In genomic region chr16:91728123-91729065, GRCm38 (mm10) we compare ENCODE assay signal across 8 mouse cellular contexts. TPM values are rescaled to one million over a fixed set of nuclear protein-coding genes. Genes with fewer than 3 reads are reported as not detected.
DNase-seq lines count a peak whose midpoint lies in the region; ATAC-seq lines count a peak whose summit lies in the region.

Cryzl1 (minus strand) TSS chr16:91728975.

- peak; percentile 96 for DNase-seq in WW6 (ENCODE audit: low read depth, low spot score)
- DNase-seq in cerebellum, postnatal 4 days (ENCODE audit: low spot score in 2 of 2) = peak; percentile 94 to 97
- DNase-seq in gastrocnemius, adult 18-20 months (ENCODE audit: low spot score) = peak; percentile 99
- peak; percentile 98 for DNase-seq in left cerebral cortex, adult 18-20 months (ENCODE audit: low spot score in 2 of 2)
- DNase-seq in right cerebral cortex, adult 18-20 months = peak; percentile 100
- peak; percentile 94 for DNase-seq in urinary bladder, postnatal 10 days (ENCODE audit: low spot score)

- peak within 1 kb of the TSS; percentile 96 for H3K27ac ChIP-seq in hindbrain, embryonic 16.5 days (ENCODE audit: low read depth, low read length)
- H3K27ac ChIP-seq in macrophage = peak within 1 kb of the TSS; percentile 83

- H3K27me3 ChIP-seq in hindbrain, embryonic 16.5 days (replicated peaks; ENCODE audit: control insufficient read depth, insufficient read depth, low read length) = no peaks in the 10 kb centered on the region

- peak within 1 kb of the TSS; percentile 64 for H3K4me2 ChIP-seq in hindbrain, embryonic 16.5 days (ENCODE audit: low read length)

- H3K4me3 ChIP-seq in hindbrain, embryonic 16.5 days (ENCODE audit: low read length) = peak within 1 kb of the TSS; percentile 94
- peak within 1 kb of the TSS; percentile 91 for H3K4me3 ChIP-seq in macrophage (ENCODE audit: inconsistent target)

- 1% methylated on average over 46 of the region's 46 CpGs for WGBS in hindbrain, embryonic 16.5 days
- under 1% methylated on average over 46 of the region's 46 CpGs for WGBS in macrophage (ENCODE audit: missing documents)

- peak; percentile 94 for ATAC-seq in hindbrain, embryonic 16.5 days

- H3K4me1 ChIP-seq in hindbrain, embryonic 16.5 days (ENCODE audit: control insufficient read depth, insufficient read depth, low read depth, low read length) = peaks cover 26% of the 10 kb centered on the region

- H3K79me2 ChIP-seq in macrophage (ENCODE audit: inconsistent target) = peaks cover 79% of the 10 kb centered on the region

- no peaks in the 10 kb centered on the region for H3K36me3 ChIP-seq in hindbrain, embryonic 16.5 days (ENCODE audit: control insufficient read depth, insufficient read depth, low read length)
- H3K36me3 ChIP-seq in macrophage (ENCODE audit: inconsistent target) = no peaks in the 10 kb centered on the region

- H3K9ac ChIP-seq in hindbrain, embryonic 16.5 days (ENCODE audit: low read depth, low read length) = peak within 1 kb of the TSS; percentile 94

- H3K9me3 ChIP-seq in hindbrain, embryonic 16.5 days (ENCODE audit: control insufficient read depth, low read length) = no peaks in the 10 kb centered on the region

RNA-seq across cellular contexts. Expression of gene Cryzl1, which starts in this region (rescaled TPM):
- 10 to 100 TPM; 11.4 to 15.6 TPM for total RNA-seq in gastrocnemius, adult 18-20 months (2021)
- 105 and 115 TPM in 2 replicates for polyA plus RNA-seq in hindbrain, embryonic 16.5 days (2015; fragmentation: Nextera tagmentation; extraction: Ambion mirVana)
- 100 to 1,000 TPM; 106 to 110 TPM for total RNA-seq in left cerebral cortex, adult 18-20 months (2021)
- total RNA-seq in macrophage (2018; cell fraction: chromatin; rRNA removed) = 100 to 1,000 TPM in 18 of 26 experiments, 10 to 100 TPM in 8; 44.0 to 223 (median 146) TPM
- total RNA-seq in macrophage (2018; cell fraction: cytosol; rRNA removed) = 10 to 100 TPM; 19.9 to 43.7 (median 29.3) TPM
- 100 to 1,000 TPM in 9 of 26 experiments, 10 to 100 TPM in 17; 26.2 to 117 (median 76.2) TPM for total RNA-seq in macrophage (2018; cell fraction: nucleus; rRNA removed)
- 20.6 to 32.6 TPM (median 28.8 TPM) in 3 replicates for polyA plus RNA-seq in macrophage (2018)

Comparison
In these comparisons a context has a peak if more than half of its experiments do, and no peak if none do; other contexts are left out.
1. Peak in every context shown above with its lines: DNase-seq, ATAC-seq, H3K4me3 ChIP-seq and H3K27ac ChIP-seq.
2. RNA of gene Cryzl1 (total RNA-seq): 106 to 110 TPM in left cerebral cortex, adult 18-20 months; 11.4 to 15.6 TPM in gastrocnemius, adult 18-20 months; every median in the first group is over 4 times any median in the second.